Comparison of ENCODE assay signal across 30 mouse cellular contexts in genomic region chr1:174909834-174910233, GRCm38 (mm10). TPM values are rescaled to one million over a fixed set of nuclear protein-coding genes. Genes with fewer than 3 reads are reported as not detected.
"Had no signal": no experiment of that assay in that cellular context is flagged by ENCODE, and none has a peak within 500 bp of the region (broad histone marks: within the 10 kb centered on the region; RNA-seq: fewer than 3 reads in every experiment).

No protein-coding gene starts in this region.

- H3K27me3 ChIP-seq: heart, embryonic 13.5 days; heart, embryonic 15.5 days; hindbrain, embryonic 13.5 days; hindbrain, embryonic 15.5 days; kidney, embryonic 15.5 days; limb, embryonic 12.5 days; limb, embryonic 15.5 days; liver, embryonic 12.5 days had no signal

- H3K27ac ChIP-seq: heart, adult 2 months; heart, embryonic 13.5 days; heart, embryonic 15.5 days; hindbrain, embryonic 13.5 days; hindbrain, embryonic 15.5 days; hindbrain, postnatal 0 days; kidney, embryonic 15.5 days; kidney, postnatal 0 days; limb, embryonic 12.5 days; limb, embryonic 15.5 days; liver, embryonic 12.5 days; liver, embryonic 14.5 days had no signal

- H3K4me3 ChIP-seq: gastrocnemius, adult 2 months; heart, adult 2 months; heart, embryonic 13.5 days; heart, embryonic 15.5 days; hindbrain, embryonic 13.5 days; hindbrain, embryonic 15.5 days; kidney, embryonic 15.5 days; limb, embryonic 12.5 days; limb, embryonic 15.5 days; liver, embryonic 12.5 days had no signal

- H3K36me3 ChIP-seq: heart, embryonic 13.5 days; heart, embryonic 15.5 days; hindbrain, embryonic 13.5 days; hindbrain, embryonic 15.5 days; kidney, embryonic 15.5 days; limb, embryonic 12.5 days; limb, embryonic 15.5 days; liver, embryonic 12.5 days had no signal

- DNase-seq: gastrocnemius, adult 2 months; gastrocnemius, postnatal 14 days; gastrocnemius, postnatal 36 days; heart, adult 11 months; heart, adult 2 months; heart, postnatal 14 days; heart, postnatal 36 days; kidney, adult 11 months; kidney, adult 2 months; kidney, adult 9 months; kidney, postnatal 14 days; kidney, postnatal 36 days; layer of hippocampus, adult 9-11 months; layer of hippocampus, postnatal 36 days; left cerebral cortex, postnatal 4 days had no signal

- H3K4me2 ChIP-seq: heart, embryonic 11.5 days; heart, embryonic 13.5 days; heart, embryonic 15.5 days; hindbrain, embryonic 13.5 days; hindbrain, embryonic 15.5 days; kidney, embryonic 15.5 days; limb, embryonic 12.5 days; limb, embryonic 15.5 days; liver, embryonic 12.5 days had no signal

- H3K9me3 ChIP-seq: heart, embryonic 13.5 days; heart, embryonic 15.5 days; hindbrain, embryonic 13.5 days; hindbrain, embryonic 15.5 days; kidney, embryonic 15.5 days; limb, embryonic 12.5 days; limb, embryonic 15.5 days had no signal

- ATAC-seq: hindbrain, postnatal 0 days; intestine, embryonic 16.5 days; liver, embryonic 12.5 days had no signal

- H3K4me1 ChIP-seq: heart, embryonic 13.5 days; heart, embryonic 15.5 days; hindbrain, embryonic 13.5 days; hindbrain, embryonic 15.5 days; kidney, embryonic 15.5 days; limb, embryonic 12.5 days; limb, embryonic 15.5 days; liver, embryonic 12.5 days had no signal

- H3K9ac ChIP-seq: heart, embryonic 13.5 days; heart, embryonic 15.5 days; hindbrain, embryonic 13.5 days; hindbrain, embryonic 15.5 days; kidney, embryonic 15.5 days; limb, embryonic 12.5 days; limb, embryonic 15.5 days; liver, embryonic 12.5 days; liver, embryonic 14.5 days had no signal

RNA-seq across cellular contexts. Expression of gene Grem2, which starts 11.8 kb away (rescaled TPM):
- total RNA-seq: hematopoietic stem cell, adult 5-6 weeks had no signal
- polyA plus RNA-seq: heart, postnatal 0 days had no signal
